Mouse (Mus musculus): ENCODE results near the gene Gprc5d. TPM values are rescaled to one million over a fixed set of nuclear protein-coding genes. Genes with fewer than 3 reads are reported as not detected.

The Gprc5d gene
- 0.42 and 0.61 TPM in 2 replicates for polyA plus RNA-seq (2012; rRNA removed)

- H3K27ac ChIP-seq (ENCODE audit: insufficient read depth, low read length) = no peak within 1 kb of the TSS
- no peaks in the 10 kb centered on the region for H3K4me1 ChIP-seq (ENCODE audit: control insufficient read depth, insufficient read depth, low read length)
- no peak within 1 kb of the TSS for H3K4me3 ChIP-seq (ENCODE audit: insufficient read depth, low read length)
- no peak for TF ChIP-seq POLR2A (IDR thresholded peaks at IDR 0.05; ENCODE audit: extremely low read depth, insufficient read depth, low read length)
- TF ChIP-seq CTCF (IDR thresholded peaks at IDR 0.05; ENCODE audit: extremely low read depth, insufficient read depth, low read length) = no peak
Observed at GRCm38 (mm10) chr6:135118183-135118582, at the start of gene Gprc5d. Gprc5d (minus strand) TSS chr6:135118283.

- H3K27ac ChIP-seq (ENCODE audit: insufficient read depth, low read length) = no peak overlapping the region
- H3K4me3 ChIP-seq (ENCODE audit: insufficient read depth, low read length) = no peak overlapping the region; the same call in 1 of the 2 replicates
- no peak for TF ChIP-seq CTCF (IDR thresholded peaks at IDR 0.05; ENCODE audit: extremely low read depth, insufficient read depth, low read length)
- no peak for TF ChIP-seq POLR2A (IDR thresholded peaks at IDR 0.05; ENCODE audit: extremely low read depth, insufficient read depth, low read length)
- no peaks in the 10 kb centered on the region for H3K4me1 ChIP-seq (ENCODE audit: control insufficient read depth, insufficient read depth, low read length)
Observed at GRCm38 (mm10) chr6:135166712-135167111, 48.6 kb upstream of the Gprc5d start.

GRCm38 (mm10) chr6:135166262-135166661 lies 48.2 kb upstream of the Gprc5d start:
- H3K4me1 ChIP-seq (ENCODE audit: control insufficient read depth, insufficient read depth, low read length) = no peaks in the 10 kb centered on the region
- H3K27ac ChIP-seq (ENCODE audit: insufficient read depth, low read length) = no peak overlapping the region
- TF ChIP-seq CTCF (IDR thresholded peaks at IDR 0.05; ENCODE audit: extremely low read depth, insufficient read depth, low read length) = no peak
- no peak for TF ChIP-seq POLR2A (IDR thresholded peaks at IDR 0.05; ENCODE audit: extremely low read depth, insufficient read depth, low read length)

GRCm38 (mm10) chr6:135165706-135166105 lies 47.6 kb upstream of the Gprc5d start:
- H3K4me1 ChIP-seq (ENCODE audit: control insufficient read depth, insufficient read depth, low read length) = no peaks in the 10 kb centered on the region
- H3K4me3 ChIP-seq (ENCODE audit: insufficient read depth, low read length) = no peak overlapping the region
- TF ChIP-seq POLR2A (IDR thresholded peaks at IDR 0.05; ENCODE audit: extremely low read depth, insufficient read depth, low read length) (no peak), CTCF (IDR thresholded peaks at IDR 0.05; ENCODE audit: extremely low read depth, insufficient read depth, low read length) (no peak)
- no peak overlapping the region for H3K27ac ChIP-seq (ENCODE audit: insufficient read depth, low read length)

More at GRCm38 (mm10) chr6:135166262-135166661, 48.2 kb upstream of the Gprc5d start:
- no peak overlapping the region for H3K4me3 ChIP-seq (ENCODE audit: insufficient read depth, low read length)

GRCm38 (mm10) chr6:135165191-135165590 lies 47.1 kb upstream of the Gprc5d start:
- Histone ChIP-seq H3K27ac (ENCODE audit: insufficient read depth, low read length) (no peak overlapping the region), H3K4me1 (ENCODE audit: control insufficient read depth, insufficient read depth, low read length) (no peaks in the 10 kb centered on the region), H3K4me3 (ENCODE audit: insufficient read depth, low read length) (no peak overlapping the region)
- TF ChIP-seq POLR2A (IDR thresholded peaks at IDR 0.05; ENCODE audit: extremely low read depth, insufficient read depth, low read length) = no peak

GRCm38 (mm10) chr6:135162861-135163260 lies 44.8 kb upstream of the Gprc5d start:
- Histone ChIP-seq H3K4me3 (ENCODE audit: insufficient read depth, low read length) (no peak overlapping the region), H3K27ac (ENCODE audit: insufficient read depth, low read length) (no peak overlapping the region), H3K4me1 (ENCODE audit: control insufficient read depth, insufficient read depth, low read length) (no peaks in the 10 kb centered on the region)
- TF ChIP-seq CTCF (IDR thresholded peaks at IDR 0.05; ENCODE audit: extremely low read depth, insufficient read depth, low read length) (no peak), POLR2A (IDR thresholded peaks at IDR 0.05; ENCODE audit: extremely low read depth, insufficient read depth, low read length) (no peak)

- no peaks in the 10 kb centered on the region for H3K4me1 ChIP-seq (ENCODE audit: control insufficient read depth, insufficient read depth, low read length)
- H3K4me3 ChIP-seq (ENCODE audit: insufficient read depth, low read length) = no peak overlapping the region
- H3K27ac ChIP-seq (ENCODE audit: insufficient read depth, low read length) = no peak overlapping the region
- TF ChIP-seq CTCF (IDR thresholded peaks at IDR 0.05; ENCODE audit: extremely low read depth, insufficient read depth, low read length) (no peak), POLR2A (IDR thresholded peaks at IDR 0.05; ENCODE audit: extremely low read depth, insufficient read depth, low read length) (no peak)
Observed at GRCm38 (mm10) chr6:135162311-135162710, 44.2 kb upstream of the Gprc5d start.

- Histone ChIP-seq H3K4me3 (ENCODE audit: insufficient read depth, low read length) (no peak overlapping the region), H3K27ac (ENCODE audit: insufficient read depth, low read length) (no peak overlapping the region)
- TF ChIP-seq POLR2A (IDR thresholded peaks at IDR 0.05; ENCODE audit: extremely low read depth, insufficient read depth, low read length) (no peak), CTCF (IDR thresholded peaks at IDR 0.05; ENCODE audit: extremely low read depth, insufficient read depth, low read length) (no peak)
Observed at GRCm38 (mm10) chr6:135161356-135161755, 43.3 kb upstream of the Gprc5d start.

GRCm38 (mm10) chr6:135158509-135158908 lies 40.4 kb upstream of the Gprc5d start:
- Histone ChIP-seq H3K4me1 (ENCODE audit: control insufficient read depth, insufficient read depth, low read length) (no peaks in the 10 kb centered on the region), H3K4me3 (ENCODE audit: insufficient read depth, low read length) (no peak overlapping the region), H3K27ac (ENCODE audit: insufficient read depth, low read length) (no peak overlapping the region)
- TF ChIP-seq CTCF (IDR thresholded peaks at IDR 0.05; ENCODE audit: extremely low read depth, insufficient read depth, low read length) (no peak), POLR2A (IDR thresholded peaks at IDR 0.05; ENCODE audit: extremely low read depth, insufficient read depth, low read length) (no peak)

More at GRCm38 (mm10) chr6:135161356-135161755, 43.3 kb upstream of the Gprc5d start:
- no peaks in the 10 kb centered on the region for H3K4me1 ChIP-seq (ENCODE audit: control insufficient read depth, insufficient read depth, low read length)

- no peak overlapping the region for H3K27ac ChIP-seq (ENCODE audit: insufficient read depth, low read length)
- no peak for TF ChIP-seq CTCF (IDR thresholded peaks at IDR 0.05; ENCODE audit: extremely low read depth, insufficient read depth, low read length)
- TF ChIP-seq POLR2A (IDR thresholded peaks at IDR 0.05; ENCODE audit: extremely low read depth, insufficient read depth, low read length) = no peak
- no peak overlapping the region for H3K4me3 ChIP-seq (ENCODE audit: insufficient read depth, low read length)
- no peaks in the 10 kb centered on the region for H3K4me1 ChIP-seq (ENCODE audit: control insufficient read depth, insufficient read depth, low read length)
Observed at GRCm38 (mm10) chr6:135157496-135157895, 39.4 kb upstream of the Gprc5d start.

Data from cortical plate, adult 2 months (tissue).